Mouse (Mus musculus): ENCODE data around the gene Olfr243. TPM values are rescaled to one million over a fixed set of nuclear protein-coding genes. Genes with fewer than 3 reads are reported as not detected.
"Not testable (repeated sequence)": the region's sequence is repeated elsewhere in the genome, so short reads cannot be mapped to it uniquely, and the experiment has no call there.

The Olfr243 gene
- total and polyA plus RNA-seq, 3 experiments = not detected

DNA sequence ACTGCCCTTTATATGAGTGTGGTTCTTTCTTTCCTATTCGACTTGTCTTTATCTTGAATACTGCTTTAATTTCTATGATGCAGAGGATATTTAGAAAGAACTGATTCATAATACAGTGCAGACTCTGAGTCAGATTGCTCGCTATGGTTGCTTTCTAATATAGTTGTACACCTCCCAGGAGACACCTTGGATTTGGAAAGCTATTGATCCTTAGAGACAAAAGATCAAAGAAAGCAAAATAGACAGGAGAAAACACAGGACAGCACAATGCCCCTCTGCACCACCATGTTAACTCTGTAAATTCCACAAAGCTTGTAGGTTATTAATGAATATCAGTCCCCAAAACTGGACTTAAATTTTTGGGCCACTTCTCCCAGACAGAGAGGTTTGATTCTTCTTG is 30.4 kb downstream of the Olfr243 start, which contains the start of gene Olfr629:
Olfr629 (minus strand) TSS at position 101 of the 400 bp plus-strand sequence.
- Histone ChIP-seq H3K9me3 (replicated peaks; ENCODE audit: insufficient read depth, low read length) (no peaks in the 10 kb centered on the region), H3K79me2 (ENCODE audit: control insufficient read depth, insufficient read depth, low read length, poor library complexity) (no peaks in the 10 kb centered on the region), H3K27me3 (ENCODE audit: control insufficient read depth in 1 of 2, insufficient read depth in 2 of 2, low read length in 2 of 2) (no peaks in the 10 kb centered on the region), H3K36me3 (ENCODE audit: control insufficient read depth in 1 of 2, insufficient read depth in 2 of 2, low read length in 2 of 2) (no peaks in the 10 kb centered on the region), H3K27ac (ENCODE audit: control insufficient read depth, low read depth, low read length) (no peak within 1 kb of the TSS), H3K4me1 (ENCODE audit: control insufficient read depth in 1 of 2, insufficient read depth in 2 of 2, low read length in 2 of 2) (no peaks in the 10 kb centered on the region), H3K4me3 (ENCODE audit: control insufficient read depth in 1 of 2, insufficient read depth in 1 of 2, low read depth in 2 of 2, low read length in 2 of 2) (no peak within 1 kb of the TSS), H3K9ac (ENCODE audit: control insufficient read depth, low read depth, low read length, poor library complexity, severe bottlenecking) (no peak within 1 kb of the TSS)
- TF ChIP-seq UBTF (IDR thresholded peaks at IDR 0.05; ENCODE audit: borderline replicate concordance, insufficient read depth, low read depth, low read length) (no peak), ETS1 (IDR thresholded peaks at IDR 0.05; ENCODE audit: low read depth, low read length) (no peak), CTCF (IDR thresholded peaks at IDR 0.05 in 2 of 3, conservative IDR thresholded peaks at IDR 0.05 in 1 of 3; ENCODE audit: control insufficient read depth in 1 of 3, insufficient read depth in 1 of 3, low read depth in 2 of 3, low read length in 3 of 3, poor library complexity in 1 of 3, severe bottlenecking in 1 of 3) (no peak), MYC (IDR thresholded peaks at IDR 0.05; ENCODE audit: low read depth, low read length) (no peak), KAT2A (conservative IDR thresholded peaks at IDR 0.05; ENCODE audit: low read depth, low read length) (no peak), USF1 (IDR thresholded peaks at IDR 0.05; ENCODE audit: low read depth, low read length) (no peak), ZMIZ1 (IDR thresholded peaks at IDR 0.05; ENCODE audit: low read depth, low read length) (no peak), BHLHE40 (IDR thresholded peaks at IDR 0.05; ENCODE audit: borderline replicate concordance, low read depth, low read length) (no peak), SMC3 (IDR thresholded peaks at IDR 0.05; ENCODE audit: low read depth, low read length) (no peak), SIN3A (IDR thresholded peaks at IDR 0.05; ENCODE audit: low read length) (no peak), POLR2AphosphoS2 (IDR thresholded peaks at IDR 0.05; ENCODE audit: low read length) (no peak), GABPA (IDR thresholded peaks at IDR 0.05; ENCODE audit: low read depth, low read length) (no peak)
- no peak for DNase-seq (ENCODE audit: low read depth, low spot score)

DNA sequence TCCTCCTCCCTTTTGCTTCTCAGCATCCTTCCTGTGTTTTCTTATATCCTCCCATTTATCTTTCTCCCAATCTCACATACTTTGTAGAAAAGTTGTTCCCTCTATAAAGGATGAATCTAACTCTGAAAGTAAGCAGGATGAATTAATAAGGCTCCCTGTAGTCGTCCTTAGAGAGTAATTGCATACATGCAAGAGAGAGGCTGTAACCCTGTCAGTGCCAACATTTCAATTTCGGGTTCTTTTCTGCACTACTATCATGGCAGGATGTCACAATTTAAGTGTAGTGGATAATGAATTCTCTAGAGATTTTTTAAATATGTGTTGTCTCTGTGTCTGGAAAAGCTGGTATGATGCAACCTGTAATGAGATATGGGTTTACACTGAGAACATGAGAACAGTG is 42.8 kb downstream of the Olfr243 start, which contains the start of gene Olfr630:
Olfr630 (minus strand) TSS at position 101 of the 400 bp plus-strand sequence.
- Histone ChIP-seq H3K9ac (ENCODE audit: control insufficient read depth, low read depth, low read length, poor library complexity, severe bottlenecking) (no peak within 1 kb of the TSS), H3K79me2 (ENCODE audit: control insufficient read depth, insufficient read depth, low read length, poor library complexity) (no peaks in the 10 kb centered on the region), H3K27me3 (ENCODE audit: control insufficient read depth in 1 of 2, insufficient read depth in 2 of 2, low read length in 2 of 2) (peaks cover 0 to 2% of the 10 kb centered on the region in 2 experiments; a peak in 1 of 4 replicates), H3K4me3 (ENCODE audit: control insufficient read depth in 1 of 2, insufficient read depth in 1 of 2, low read depth in 2 of 2, low read length in 2 of 2) (no peak within 1 kb of the TSS), H3K9me3 (replicated peaks; ENCODE audit: insufficient read depth, low read length) (no peaks in the 10 kb centered on the region), H3K27ac (ENCODE audit: control insufficient read depth, low read depth, low read length) (no peak within 1 kb of the TSS), H3K36me3 (ENCODE audit: control insufficient read depth in 1 of 2, insufficient read depth in 2 of 2, low read length in 2 of 2) (no peaks in the 10 kb centered on the region), H3K4me1 (ENCODE audit: control insufficient read depth in 1 of 2, insufficient read depth in 2 of 2, low read length in 2 of 2) (no peaks in the 10 kb centered on the region)
- TF ChIP-seq POLR2AphosphoS5 (IDR thresholded peaks at IDR 0.05; ENCODE audit: borderline replicate concordance, low read depth, low read length) (no peak), MAZ (IDR thresholded peaks at IDR 0.05; ENCODE audit: low read depth, low read length) (no peak), TBP (IDR thresholded peaks at IDR 0.05; ENCODE audit: low read depth, low read length) (no peak), SIN3A (IDR thresholded peaks at IDR 0.05; ENCODE audit: low read length) (no peak), NELFE (IDR thresholded peaks at IDR 0.05; ENCODE audit: low read depth, low read length) (no peak), POLR2AphosphoS2 (IDR thresholded peaks at IDR 0.05; ENCODE audit: low read length) (no peak), GATA1 (IDR thresholded peaks at IDR 0.05; ENCODE audit: low read depth, low read length) (no peak), RAD21 (IDR thresholded peaks at IDR 0.05; ENCODE audit: low read depth, low read length) (no peak), MEF2A (IDR thresholded peaks at IDR 0.05; ENCODE audit: extremely low read depth, insufficient replicate concordance, low read depth, low read length, poor library complexity, severe bottlenecking) (no peak), EP300 (IDR thresholded peaks at IDR 0.05; ENCODE audit: low read depth in 1 of 2, low read length in 2 of 2) (no peak), TCF12 (IDR thresholded peaks at IDR 0.05; ENCODE audit: low read depth, low read length) (no peak), ZC3H11A (IDR thresholded peaks at IDR 0.05; ENCODE audit: low read depth, low read length) (no peak), NRF1 (IDR thresholded peaks at IDR 0.05; ENCODE audit: insufficient read depth, low read depth, low read length, poor library complexity, severe bottlenecking) (no peak), RCOR1 (IDR thresholded peaks at IDR 0.05; ENCODE audit: low read depth, low read length) (no peak), CHD2 (IDR thresholded peaks at IDR 0.05; ENCODE audit: low read length) (no peak), ZNF384 (IDR thresholded peaks at IDR 0.05; ENCODE audit: low read depth, low read length) (no peak)
- no peak for DNase-seq (ENCODE audit: low read depth, low spot score)

DNA sequence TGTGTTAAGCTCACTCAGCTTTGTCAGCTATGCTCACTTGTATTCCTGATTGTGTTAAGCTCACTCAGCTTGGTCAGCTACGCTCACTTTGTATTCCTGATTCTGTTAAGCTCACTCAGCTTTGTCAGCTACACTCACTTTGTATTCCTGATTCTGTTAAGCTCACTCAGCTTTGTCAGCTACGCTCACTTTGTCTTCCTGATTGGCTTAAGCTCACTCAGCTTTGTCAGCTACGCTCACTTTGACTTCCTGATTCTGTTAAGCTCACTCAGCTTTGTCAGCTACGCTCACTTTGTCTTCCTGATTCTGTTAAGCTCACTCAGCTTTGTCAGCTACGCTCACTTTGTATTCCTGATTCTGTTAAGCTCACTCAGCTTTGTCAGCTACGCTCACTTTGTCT is 47.7 kb downstream of the Olfr243 start:
- H3K27ac ChIP-seq (ENCODE audit: control insufficient read depth, low read depth, low read length); H3K9ac ChIP-seq (ENCODE audit: control insufficient read depth, low read depth, low read length, poor library complexity, severe bottlenecking); DNase-seq (ENCODE audit: low read depth, low spot score); H3K4me3 ChIP-seq (ENCODE audit: control insufficient read depth in 1 of 2, insufficient read depth in 1 of 2, low read depth in 2 of 2, low read length in 2 of 2); H3K9me3 ChIP-seq (replicated peaks; ENCODE audit: insufficient read depth, low read length); H3K4me1 ChIP-seq (ENCODE audit: control insufficient read depth in 1 of 2, insufficient read depth in 2 of 2, low read length in 2 of 2); H3K27me3 ChIP-seq (ENCODE audit: control insufficient read depth in 1 of 2, insufficient read depth in 2 of 2, low read length in 2 of 2); H3K79me2 ChIP-seq (ENCODE audit: control insufficient read depth, insufficient read depth, low read length, poor library complexity); H3K36me3 ChIP-seq (ENCODE audit: control insufficient read depth in 1 of 2, insufficient read depth in 2 of 2, low read length in 2 of 2): not testable (repeated sequence)
